Mouse (Mus musculus) heart, embryonic 12.5 days (tissue): Measurements from ENCODE around the gene Spef2. TPM values are rescaled to one million over a fixed set of nuclear protein-coding genes. Genes with fewer than 3 reads are reported as not detected.
"Not testable (repeated sequence)": the region's sequence is repeated elsewhere in the genome, so short reads cannot be mapped to it uniquely, and the experiment has no call there.

Experiments
- ATAC-seq: fragments of 200-750 bp; cut with Nextera tagmentation; 2 replicates; pipeline ENCODE4 v1.8.0; 2017; ENCODE audit warnings: moderate TSS enrichment, moderate library complexity; ENCODE audit not compliant: insufficient number of reproducible peaks, low FRiP score
- H3K27ac ChIP-seq: fragments of 300-500 bp; sonication (generic); 2 replicates; pipeline ENCODE4 v1.5.1; 2016; ENCODE audit warnings: mild to moderate bottlenecking, moderate library complexity; ENCODE audit not compliant: poor library complexity, severe bottlenecking
- H3K27me3 ChIP-seq: fragments of 300-500 bp; sonication (generic); replicated peaks from 2 replicates; pipeline ENCODE4 v1.6.1; 2016; ENCODE audit warnings: mild to moderate bottlenecking, moderate library complexity
- H3K36me3 ChIP-seq: fragments of 300-500 bp; sonication (generic); 2 replicates; pipeline ENCODE4 v1.6.1; 2016; ENCODE audit warnings: mild to moderate bottlenecking, moderate library complexity
- H3K4me1 ChIP-seq: fragments of 300-500 bp; sonication (generic); replicated peaks from 2 replicates; pipeline ENCODE4 v1.6.1; 2016; ENCODE audit warnings: mild to moderate bottlenecking
- H3K4me2 ChIP-seq: fragments of 300-500 bp; sonication (generic); 2 replicates; pipeline ENCODE4 v1.6.1; 2016; ENCODE audit warnings: mild to moderate bottlenecking, moderate library complexity
- H3K4me3 ChIP-seq: fragments of 300-500 bp; sonication (generic); 2 replicates; pipeline ENCODE4 v1.5.1; 2016; ENCODE audit warnings: mild to moderate bottlenecking
- H3K9ac ChIP-seq: fragments of 300-500 bp; sonication (generic); 2 replicates; pipeline ENCODE4 v1.6.1; 2016; ENCODE audit warnings: mild to moderate bottlenecking, moderate library complexity
- H3K9me3 ChIP-seq: fragments of 300-500 bp; sonication (generic); replicated peaks from 2 replicates; pipeline ENCODE4 v1.6.1; 2016; ENCODE audit warnings: mild to moderate bottlenecking, moderate library complexity
- WGBS: fragments of 180-500 bp; shearing (Covaris S2); methylation state at CpG from one replicate; pipeline ENCODE4 v1.1.7; 2016; 5-methylcytosine and 5-hydroxymethylcytosine counted together
- polyA plus RNA-seq: library from polyadenylated mRNA; unstranded; fragments of >200 nt; fragmentation: Nextera tagmentation; extraction: Ambion mirVana; gene quantifications from 2 replicates; pipeline ENCODE4 v1.2.1, GENCODE M21; 2016

Gene Spef2
- polyA plus RNA-seq, 1 experiment from 2014 or later = 0.09 TPM

DNA sequence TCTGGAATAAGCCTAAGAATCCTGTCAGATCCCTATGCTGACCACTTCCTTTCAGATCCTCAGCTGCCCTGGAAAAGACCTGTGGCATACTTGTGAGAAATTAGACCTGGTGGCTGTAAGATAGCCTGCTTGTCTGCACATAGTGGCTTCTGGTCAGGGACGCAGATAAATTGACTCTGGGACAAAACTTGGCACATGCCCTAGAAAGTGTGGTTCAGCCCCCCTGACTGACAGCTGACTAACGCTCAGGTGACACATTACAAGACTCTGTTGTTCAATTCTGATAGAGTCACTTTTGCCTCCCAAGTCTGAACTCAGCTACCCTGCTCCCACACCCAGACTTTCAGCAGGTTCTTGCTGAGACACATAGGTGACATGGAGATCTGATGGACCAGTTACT is 83.7 kb downstream of the Spef2 start:
- not testable (repeated sequence) for H3K4me2 ChIP-seq, ATAC-seq, H3K4me1 ChIP-seq, H3K9ac ChIP-seq, H3K36me3 ChIP-seq, H3K27me3 ChIP-seq, H3K4me3 ChIP-seq, H3K27ac ChIP-seq, H3K9me3 ChIP-seq
- 57% methylated on average over 2 of the region's 2 CpGs for WGBS

DNA sequence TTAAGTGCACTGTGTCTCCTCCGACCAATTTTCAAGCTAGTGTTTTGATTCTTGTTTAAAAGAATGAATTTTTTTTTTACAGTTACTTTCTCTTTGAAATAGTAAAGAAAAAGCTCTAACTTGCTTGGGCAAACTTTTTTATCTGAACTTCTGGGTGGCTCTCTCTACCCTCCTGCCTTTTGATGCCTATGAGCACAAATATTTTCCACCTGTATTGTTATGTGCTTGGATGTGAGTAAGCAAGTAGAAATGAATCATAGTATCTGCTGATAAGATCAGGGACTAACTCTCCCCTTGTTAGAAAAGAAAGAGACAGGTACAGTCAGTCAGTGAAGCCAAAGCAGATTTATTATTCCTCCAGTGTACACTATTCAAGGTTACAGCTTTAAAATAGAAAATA is 87.5 kb downstream of the Spef2 start:
- 61% methylated on average over 1 of the region's 1 CpGs for WGBS

DNA sequence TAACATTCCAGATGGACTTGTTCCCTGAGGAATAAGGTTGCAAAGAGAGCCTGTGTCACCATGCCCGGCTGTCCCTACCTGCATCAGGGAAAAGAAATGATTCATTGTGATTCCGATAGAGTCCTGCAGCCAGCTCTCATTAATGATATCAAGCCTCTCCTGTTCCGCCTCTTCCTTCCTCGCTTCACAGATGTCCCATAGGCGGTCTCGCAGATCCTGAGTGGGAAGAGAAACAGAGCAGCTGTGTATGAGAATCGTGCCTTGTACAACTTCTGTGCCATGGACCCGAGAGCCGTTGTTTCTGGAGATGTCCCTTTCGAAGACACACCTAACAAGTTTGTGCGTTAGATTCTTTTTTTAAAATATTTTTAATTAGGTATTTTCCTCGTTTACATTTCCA is 114.2 kb downstream of the Spef2 start:
- WGBS = 83% methylated on average over 12 of the region's 12 CpGs
- H3K36me3 ChIP-seq = no peaks in the 10 kb centered on the region
- no peaks in the 10 kb centered on the region for H3K27me3 ChIP-seq
- no peaks in the 10 kb centered on the region for H3K9me3 ChIP-seq
- H3K9ac ChIP-seq = no peak overlapping the region
- H3K4me2 ChIP-seq = no peak overlapping the region
- no peak overlapping the region for H3K27ac ChIP-seq
- ATAC-seq = no peak
- no peak overlapping the region for H3K4me3 ChIP-seq
- H3K4me1 ChIP-seq = no peaks in the 10 kb centered on the region

More for the DNA sequence above, 87.5 kb downstream of the Spef2 start:
- Histone ChIP-seq H3K4me3 (no peak overlapping the region), H3K4me2 (no peak overlapping the region), H3K9ac (no peak overlapping the region), H3K27ac (no peak overlapping the region), H3K4me1 (no peaks in the 10 kb centered on the region), H3K27me3 (no peaks in the 10 kb centered on the region), H3K9me3 (no peaks in the 10 kb centered on the region), H3K36me3 (no peaks in the 10 kb centered on the region)
- ATAC-seq = no peak

DNA sequence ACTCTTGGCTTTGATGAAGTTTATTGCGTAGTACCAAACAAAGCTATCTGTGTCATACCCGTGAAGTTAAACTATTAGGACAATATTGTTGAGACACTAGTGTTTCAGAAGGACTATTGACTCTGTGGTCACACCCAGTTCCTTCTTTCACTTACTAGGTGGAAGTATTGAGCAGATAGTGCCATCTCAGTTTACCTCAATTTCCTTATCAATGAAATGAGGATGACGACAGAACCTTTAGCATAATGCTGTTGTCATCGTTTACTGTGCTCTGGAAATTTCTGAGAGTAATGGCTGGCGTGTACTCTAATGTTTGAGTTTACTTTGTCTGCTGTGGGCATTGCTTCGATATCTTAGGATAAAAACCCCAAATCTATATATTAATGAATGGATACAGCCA is 117.0 kb downstream of the Spef2 start:
- H3K4me3 ChIP-seq = no peak overlapping the region
- H3K4me2 ChIP-seq = no peak overlapping the region
- H3K9ac ChIP-seq = no peak overlapping the region
- H3K36me3 ChIP-seq = no peaks in the 10 kb centered on the region
- H3K9me3 ChIP-seq = no peaks in the 10 kb centered on the region
- H3K4me1 ChIP-seq = no peaks in the 10 kb centered on the region
- H3K27me3 ChIP-seq = no peaks in the 10 kb centered on the region
- ATAC-seq = no peak
- WGBS = 82% methylated on average over 6 of the region's 6 CpGs
- H3K27ac ChIP-seq = no peak overlapping the region

DNA sequence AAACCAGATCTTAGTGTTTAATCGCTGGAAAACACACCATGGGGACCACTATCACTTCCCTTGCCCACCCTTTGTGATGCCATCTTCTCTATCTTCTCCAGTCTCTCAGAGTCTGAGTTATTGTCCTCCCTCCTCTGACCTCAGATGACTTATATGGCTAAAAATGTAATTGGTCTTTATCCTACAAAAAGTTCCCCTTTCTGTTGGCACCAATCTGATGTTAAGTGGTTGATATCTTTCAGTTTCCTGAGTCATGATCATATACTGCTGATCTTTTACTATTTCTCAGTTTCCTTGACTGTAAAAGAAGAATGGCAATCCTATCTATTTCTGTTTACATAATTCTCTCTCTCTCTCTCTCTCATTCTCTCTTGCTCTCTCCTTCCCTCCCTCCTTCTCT is 119.0 kb downstream of the Spef2 start:
- no peak for ATAC-seq
- Histone ChIP-seq H3K4me2 (no peak overlapping the region), H3K4me1 (no peaks in the 10 kb centered on the region), H3K27me3 (no peaks in the 10 kb centered on the region), H3K9me3 (no peaks in the 10 kb centered on the region), H3K4me3 (no peak overlapping the region), H3K9ac (no peak overlapping the region), H3K36me3 (no peaks in the 10 kb centered on the region), H3K27ac (no peak overlapping the region)
- 60% methylated on average over 1 of the region's 1 CpGs for WGBS

DNA sequence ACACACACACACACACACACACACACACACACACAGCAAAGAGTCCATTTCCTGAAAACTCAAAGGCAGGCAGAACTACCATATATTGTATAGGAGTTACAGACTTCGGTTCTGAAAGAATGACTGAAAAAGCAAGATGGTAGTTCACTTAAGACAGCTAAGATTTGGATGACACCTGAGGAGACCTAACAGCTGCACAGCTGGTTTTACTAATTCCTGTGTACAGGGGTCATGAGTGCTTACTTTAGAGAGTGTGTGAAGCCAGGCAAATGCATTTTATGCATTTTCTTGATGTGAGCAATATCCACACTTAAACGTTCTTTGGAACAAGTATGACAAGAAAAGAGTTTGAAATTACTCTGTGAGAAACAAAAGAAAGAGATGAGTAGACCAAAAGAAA is 124.0 kb downstream of the Spef2 start:
- no peak overlapping the region for H3K4me2 ChIP-seq
- no peak overlapping the region for H3K27ac ChIP-seq
- H3K9me3 ChIP-seq = no peaks in the 10 kb centered on the region
- H3K4me1 ChIP-seq = no peaks in the 10 kb centered on the region
- H3K36me3 ChIP-seq = no peaks in the 10 kb centered on the region
- H3K27me3 ChIP-seq = no peaks in the 10 kb centered on the region
- H3K9ac ChIP-seq = no peak overlapping the region
- no peak overlapping the region for H3K4me3 ChIP-seq
- ATAC-seq = no peak
- 76% methylated on average over 2 of the region's 2 CpGs for WGBS

DNA sequence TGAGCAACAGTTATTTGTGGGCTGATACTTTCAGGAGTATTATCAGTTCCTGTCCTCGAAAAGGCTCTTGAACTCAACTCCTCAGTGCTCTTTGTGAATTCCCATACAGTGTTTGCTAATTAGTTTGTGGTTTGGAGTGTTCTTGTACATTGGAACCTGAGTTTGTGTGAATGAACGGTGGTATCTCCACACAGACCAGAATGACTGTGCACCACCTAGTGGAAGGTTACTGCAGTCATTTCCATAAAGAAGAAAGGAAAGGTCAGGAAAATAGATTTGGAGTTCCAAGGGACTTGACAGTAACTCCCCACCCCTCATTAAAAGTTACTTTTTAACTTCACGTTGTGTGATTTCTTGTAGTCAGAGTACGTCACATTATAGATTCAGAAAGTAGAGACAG is 140.5 kb downstream of the Spef2 start:
- Histone ChIP-seq H3K36me3 (no peaks in the 10 kb centered on the region), H3K9ac (no peak overlapping the region), H3K4me2 (no peak overlapping the region), H3K9me3 (no peaks in the 10 kb centered on the region), H3K4me3 (no peak overlapping the region), H3K27ac (no peak overlapping the region), H3K27me3 (no peaks in the 10 kb centered on the region), H3K4me1 (no peaks in the 10 kb centered on the region)
- WGBS = 52% methylated on average over 4 of the region's 4 CpGs
- ATAC-seq = no peak

DNA sequence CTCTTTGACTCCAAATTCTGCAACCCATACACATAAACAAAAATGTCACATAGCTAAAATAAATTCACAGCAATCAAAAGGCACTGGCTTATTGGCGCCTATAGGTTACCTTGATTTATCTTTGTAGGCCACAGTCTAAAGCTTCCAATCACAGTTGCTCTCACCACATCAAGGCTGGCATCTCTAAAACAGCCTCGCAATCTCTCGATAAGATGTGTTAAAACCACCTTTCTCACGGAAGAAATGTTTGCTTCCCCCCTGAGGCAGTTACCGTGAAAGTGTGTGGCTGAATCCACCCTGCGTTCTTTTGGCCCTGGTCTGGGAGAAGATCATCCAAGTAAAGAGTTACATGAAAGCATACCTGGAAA is 148.6 kb downstream of the Spef2 start:
- H3K27me3 ChIP-seq = no peaks in the 10 kb centered on the region
- no peak overlapping the region for H3K9ac ChIP-seq
- H3K9me3 ChIP-seq = no peaks in the 10 kb centered on the region
- H3K36me3 ChIP-seq = no peaks in the 10 kb centered on the region
- H3K4me3 ChIP-seq = no peak overlapping the region
- no peak overlapping the region for H3K4me2 ChIP-seq
- H3K4me1 ChIP-seq = no peaks in the 10 kb centered on the region
- 84% methylated on average over 6 of the region's 6 CpGs for WGBS
- no peak overlapping the region for H3K27ac ChIP-seq
- ATAC-seq = no peak

DNA sequence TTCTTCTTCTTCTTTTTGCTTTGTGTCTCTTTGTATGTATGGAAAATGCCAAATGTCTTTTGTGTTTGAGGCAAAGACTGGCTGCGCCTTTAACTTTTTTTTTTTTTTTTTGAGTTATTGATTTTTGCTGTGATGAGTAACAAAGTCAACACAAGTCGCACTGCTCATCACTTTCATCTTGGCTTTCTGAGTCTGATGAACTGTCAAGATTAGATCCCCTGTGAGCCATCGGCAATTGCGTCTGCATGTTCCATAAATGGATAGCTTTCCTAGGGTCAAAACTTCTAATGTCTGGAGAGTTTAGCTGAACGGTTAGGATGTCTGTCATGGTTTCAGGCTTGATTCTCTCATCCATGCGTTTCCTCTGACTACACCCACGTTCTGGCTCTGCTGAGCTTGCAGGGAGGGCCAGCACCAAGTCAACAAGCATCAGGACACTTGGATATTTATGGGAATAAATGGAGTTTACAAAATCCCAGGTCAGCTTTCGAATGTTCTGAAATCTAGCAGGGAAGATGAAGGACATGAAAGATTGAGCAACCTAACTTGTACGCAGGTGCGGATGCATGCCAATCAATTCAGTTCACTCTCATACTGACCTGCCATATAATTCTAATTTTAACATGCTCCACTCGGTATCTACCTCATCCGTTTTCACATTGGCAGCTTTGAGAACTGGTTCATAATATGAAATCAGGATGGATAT is 149.1 kb downstream of the Spef2 start:
- no peak overlapping the region for H3K27ac ChIP-seq
- H3K27me3 ChIP-seq = no peaks in the 10 kb centered on the region
- no peak overlapping the region for H3K4me2 ChIP-seq
- H3K9me3 ChIP-seq = no peaks in the 10 kb centered on the region
- no peak overlapping the region for H3K4me3 ChIP-seq
- H3K36me3 ChIP-seq = no peaks in the 10 kb centered on the region
- no peaks in the 10 kb centered on the region for H3K4me1 ChIP-seq
- no peak for ATAC-seq
- WGBS = 80% methylated on average over 12 of the region's 12 CpGs
- no peak overlapping the region for H3K9ac ChIP-seq

DNA sequence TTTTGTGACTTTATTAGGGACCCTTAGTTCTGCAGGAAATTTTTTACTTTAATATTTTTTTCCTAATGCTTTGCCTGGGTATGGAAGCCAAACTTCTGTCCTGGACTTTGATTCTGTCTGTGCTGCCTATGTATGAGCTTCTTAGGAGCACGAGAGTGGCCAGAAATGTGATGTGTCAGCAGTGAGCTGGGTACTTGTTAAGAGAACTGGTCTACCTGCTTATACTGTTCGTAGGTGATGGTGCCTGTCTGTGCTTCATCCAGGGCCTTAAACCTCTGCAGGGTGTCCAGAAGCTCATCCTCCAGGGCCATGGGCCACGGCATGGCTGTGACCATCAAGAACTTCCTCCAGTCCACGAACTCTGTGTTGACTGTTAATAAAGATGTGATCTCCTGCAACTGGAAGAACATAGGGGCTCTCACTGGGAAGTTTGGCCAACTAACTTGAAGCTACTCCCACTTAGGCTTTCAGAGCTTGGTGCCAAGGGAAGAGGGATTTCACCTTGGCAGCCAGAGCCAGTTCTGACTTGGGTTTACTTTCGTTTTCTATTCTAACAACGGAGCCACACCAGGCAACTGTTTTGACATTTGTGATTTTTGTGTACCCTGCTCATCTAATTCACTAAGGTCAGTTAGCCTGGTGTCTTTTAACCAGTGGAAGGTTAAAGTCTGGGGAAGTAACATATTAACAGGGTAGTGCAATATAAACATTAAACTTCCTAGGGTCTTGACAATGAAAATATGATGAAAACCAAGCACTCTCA is 152.2 kb downstream of the Spef2 start:
- H3K4me3 ChIP-seq = no peak overlapping the region
- ATAC-seq = no peak
- no peaks in the 10 kb centered on the region for H3K36me3 ChIP-seq
- H3K9ac ChIP-seq = no peak overlapping the region
- no peak overlapping the region for H3K27ac ChIP-seq
- H3K4me1 ChIP-seq = no peaks in the 10 kb centered on the region
- H3K27me3 ChIP-seq = no peaks in the 10 kb centered on the region
- H3K4me2 ChIP-seq = no peak overlapping the region
- WGBS = 79% methylated on average over 6 of the region's 6 CpGs
- no peaks in the 10 kb centered on the region for H3K9me3 ChIP-seq

DNA sequence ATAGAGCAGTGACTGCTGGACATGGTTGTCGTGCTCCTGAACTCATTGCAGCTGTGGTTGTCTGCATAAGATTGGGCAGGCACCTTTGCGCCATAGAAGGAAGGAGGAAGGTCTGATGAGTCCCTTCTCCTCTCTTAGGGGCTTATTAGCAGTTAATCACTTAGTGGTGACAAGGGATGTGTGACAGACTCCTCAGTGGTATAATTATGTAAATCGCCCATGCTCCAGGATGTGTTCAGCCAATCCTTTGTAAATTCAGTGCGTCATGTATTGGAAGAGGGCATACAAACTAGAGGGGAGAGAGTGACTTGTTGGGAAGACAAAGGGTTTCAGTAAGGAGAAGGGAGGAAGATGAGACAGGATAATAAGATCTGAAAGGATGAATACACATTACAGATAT is 158.7 kb downstream of the Spef2 start:
- no peak for ATAC-seq
- WGBS = 80% methylated on average over 4 of the region's 4 CpGs
- H3K27ac ChIP-seq = no peak overlapping the region
- no peaks in the 10 kb centered on the region for H3K4me1 ChIP-seq
- H3K4me3 ChIP-seq = no peak overlapping the region
- no peak overlapping the region for H3K4me2 ChIP-seq
- H3K36me3 ChIP-seq = no peaks in the 10 kb centered on the region
- H3K9me3 ChIP-seq = no peaks in the 10 kb centered on the region
- H3K9ac ChIP-seq = no peak overlapping the region
- H3K27me3 ChIP-seq = no peaks in the 10 kb centered on the region
